9 mouse cellular contexts compared by ENCODE assay signal in genomic region chr5:41887738-41888137, GRCm38 (mm10). TPM values are rescaled to one million over a fixed set of nuclear protein-coding genes. Genes with fewer than 3 reads are reported as not detected.
DNase-seq lines count a peak whose midpoint lies in the region; ATAC-seq and TF ChIP-seq lines count a peak whose summit lies in the region.
"Had no signal": no experiment of that assay in that cellular context is flagged by ENCODE, and none has a peak within 500 bp of the region (broad histone marks: within the 10 kb centered on the region; RNA-seq: fewer than 3 reads in every experiment).

No protein-coding gene starts in this region.

- no peaks in the 10 kb centered on the region for H3K9me3 ChIP-seq in intestine, postnatal 0 days (ENCODE audit: control insufficient read depth)
- no peaks in the 10 kb centered on the region for H3K9me3 ChIP-seq in intestine, embryonic 15.5 days
- H3K9me3 ChIP-seq: neural tube, embryonic 13.5 days had no signal

- DNase-seq in adrenal gland, adult 8-10 months: peak; percentile 59
- peak; percentile 50 for DNase-seq in embryo, embryonic 11.5 days (ENCODE audit: low read depth, low spot score)
- DNase-seq in heart, postnatal 10 days: peak; percentile 68 to 83
- peak; percentile 62 to 85 for DNase-seq in layer of hippocampus, postnatal 14 days (ENCODE audit: low spot score in 2 of 2)
- peak; percentile 66 for DNase-seq in splenic B cell, adult 2 months (ENCODE audit: low read depth, low spot score)

- 11% methylated on average over 4 of the region's 4 CpGs for WGBS in intestine, postnatal 0 days
- WGBS in intestine, embryonic 15.5 days: 12% methylated on average over 4 of the region's 4 CpGs

- TF ChIP-seq CTCF in intestine, postnatal 0 days (IDR thresholded peaks at IDR 0.05; ENCODE audit: low read depth): peak; percentile 83

- H3K4me2 ChIP-seq in intestine, postnatal 0 days (replicated peaks; ENCODE audit: low read depth): no peak overlapping the region
- H3K4me2 ChIP-seq in intestine, embryonic 15.5 days (replicated peaks): no peak overlapping the region
- H3K4me2 ChIP-seq: neural tube, embryonic 13.5 days had no signal

- H3K27me3 ChIP-seq in intestine, postnatal 0 days (replicated peaks; ENCODE audit: control insufficient read depth, insufficient read depth, low read length): no peaks in the 10 kb centered on the region
- no peaks in the 10 kb centered on the region for H3K27me3 ChIP-seq in intestine, embryonic 15.5 days (replicated peaks)
- H3K27me3 ChIP-seq in splenic B cell, adult 2 months (ENCODE audit: control insufficient read depth, insufficient read depth, low read length, poor library complexity, severe bottlenecking): no peaks in the 10 kb centered on the region

- H3K4me1 ChIP-seq in intestine, postnatal 0 days (replicated peaks; ENCODE audit: control insufficient read depth, insufficient read depth, low read length): no peaks in the 10 kb centered on the region
- no peaks in the 10 kb centered on the region for H3K4me1 ChIP-seq in intestine, embryonic 15.5 days (replicated peaks)

- ATAC-seq in intestine, postnatal 0 days: no peak
- no peak for ATAC-seq in intestine, embryonic 15.5 days
- peak; percentile 89 for ATAC-seq in megakaryocyte progenitor cell, adult 5-6 weeks (replicated peaks; ENCODE audit: poor library complexity)

- H3K9ac ChIP-seq in intestine, postnatal 0 days (ENCODE audit: low read depth, low read length): no peak overlapping the region
- H3K9ac ChIP-seq in intestine, embryonic 15.5 days: no peak overlapping the region
- H3K9ac ChIP-seq: neural tube, embryonic 13.5 days had no signal

- H3K4me3 ChIP-seq in intestine, postnatal 0 days (ENCODE audit: low read depth, low read length): no peak overlapping the region
- H3K4me3 ChIP-seq in intestine, embryonic 15.5 days (replicated peaks): no peak overlapping the region
- H3K4me3 ChIP-seq: neural tube, embryonic 13.5 days had no signal

- intact Hi-C loops in heart, postnatal 10 days (cut with DNase I): loop anchor here (2.0 to 10.0 kb wide), 4 partner anchors 85 to 1743 kb away; no protein-coding TSS in a partner anchor

- no peaks in the 10 kb centered on the region for H3K36me3 ChIP-seq in intestine, postnatal 0 days (ENCODE audit: control insufficient read depth, insufficient read depth)
- H3K36me3 ChIP-seq in intestine, embryonic 15.5 days: no peaks in the 10 kb centered on the region
- H3K36me3 ChIP-seq in splenic B cell, adult 2 months (ENCODE audit: control insufficient read depth, insufficient read depth, low read length, poor library complexity, severe bottlenecking): no peaks in the 10 kb centered on the region
- H3K36me3 ChIP-seq: neural tube, embryonic 13.5 days had no signal

- no peak overlapping the region for H3K27ac ChIP-seq in intestine, postnatal 0 days (ENCODE audit: low read depth, low read length)
- no peak overlapping the region for H3K27ac ChIP-seq in intestine, embryonic 15.5 days
- H3K27ac ChIP-seq: neural tube, embryonic 13.5 days had no signal

RNA-seq across cellular contexts. Expression of gene Bod1l, which starts 43.6 kb away (rescaled TPM):
- polyA plus RNA-seq in intestine, postnatal 0 days (2015; fragmentation: Nextera tagmentation; extraction: Ambion mirVana): 13.2 and 14.4 TPM in 2 replicates
- 19.1 and 20.2 TPM in 2 replicates for polyA plus RNA-seq in intestine, embryonic 15.5 days (2015; fragmentation: Nextera tagmentation; extraction: Ambion mirVana)
- 10 to 100 TPM; 35.9 to 45.8 (median 38.2) TPM for total RNA-seq in adrenal gland, adult 8-10 months (2022)
- total RNA-seq in heart, postnatal 10 days (2021): 10 to 100 TPM; 16.7 to 19.6 TPM
- 10 to 100 TPM; 36.2 to 37.9 TPM for total RNA-seq in layer of hippocampus, postnatal 14 days (2021)
- 34.4 and 38.1 TPM in 2 replicates for total RNA-seq in megakaryocyte progenitor cell, adult 5-6 weeks (2015)
- total RNA-seq in megakaryocyte progenitor cell, adult 5-6 weeks (2017): 31.5 and 42.6 TPM in 2 replicates
